Mouse (Mus musculus): ENCODE results near the gene Gm21985. TPM values are rescaled to one million over a fixed set of nuclear protein-coding genes. Genes with fewer than 3 reads are reported as not detected.
"Not testable (repeated sequence)": the region's sequence is repeated elsewhere in the genome, so short reads cannot be mapped to it uniquely, and the experiment has no call there.

Gm21985 gene
- total RNA-seq, 1 experiment from 2014 or later: not detected

DNA sequence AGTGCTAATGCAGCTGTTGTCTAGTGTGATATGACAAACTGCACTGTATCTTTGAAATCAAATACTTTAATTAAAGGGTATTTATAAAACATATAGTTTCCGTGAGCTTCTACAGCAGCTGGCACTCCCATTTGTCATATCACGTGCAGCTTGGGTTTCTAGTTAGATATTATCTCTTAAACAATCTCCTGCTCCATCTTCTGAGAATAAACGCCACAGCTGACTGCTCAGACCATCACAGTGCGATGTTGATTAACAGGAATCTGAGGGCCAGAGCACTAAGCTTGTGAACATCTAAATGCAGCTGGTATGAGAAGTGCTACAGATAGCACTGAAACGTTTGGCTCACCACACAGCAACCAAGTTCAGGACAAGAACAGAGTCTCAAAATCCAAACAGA, 164.3 kb downstream of the Gm21985 start:
- ATAC-seq (replicated peaks in 1 of 2; ENCODE audit: insufficient read depth in 1 of 2, low FRiP score in 2 of 2, low TSS enrichment in 1 of 2, low read depth in 1 of 2, poor library complexity in 2 of 2, severe bottlenecking in 2 of 2): no peak

DNA sequence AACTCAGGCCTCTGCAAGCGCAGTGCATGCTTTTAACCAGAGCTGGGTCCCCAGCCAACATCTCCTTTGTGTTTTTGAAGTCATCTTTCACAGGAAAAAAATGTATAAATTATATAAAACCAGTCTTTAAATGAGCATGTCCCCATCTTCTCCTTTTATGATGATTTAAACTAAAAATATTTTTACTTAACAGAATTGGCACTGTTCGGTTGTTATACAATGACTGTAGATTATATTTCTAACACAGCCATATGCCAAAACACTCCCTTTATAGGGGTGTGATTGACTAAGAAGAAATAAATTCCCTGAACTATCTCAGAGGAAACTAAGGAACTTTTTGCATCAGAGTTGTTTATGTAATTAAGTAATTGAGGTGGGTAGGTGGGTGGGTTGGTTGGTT, 166.4 kb downstream of the Gm21985 start:
- no peak for ATAC-seq (replicated peaks in 1 of 2; ENCODE audit: insufficient read depth in 1 of 2, low FRiP score in 2 of 2, low TSS enrichment in 1 of 2, low read depth in 1 of 2, poor library complexity in 2 of 2, severe bottlenecking in 2 of 2)

DNA sequence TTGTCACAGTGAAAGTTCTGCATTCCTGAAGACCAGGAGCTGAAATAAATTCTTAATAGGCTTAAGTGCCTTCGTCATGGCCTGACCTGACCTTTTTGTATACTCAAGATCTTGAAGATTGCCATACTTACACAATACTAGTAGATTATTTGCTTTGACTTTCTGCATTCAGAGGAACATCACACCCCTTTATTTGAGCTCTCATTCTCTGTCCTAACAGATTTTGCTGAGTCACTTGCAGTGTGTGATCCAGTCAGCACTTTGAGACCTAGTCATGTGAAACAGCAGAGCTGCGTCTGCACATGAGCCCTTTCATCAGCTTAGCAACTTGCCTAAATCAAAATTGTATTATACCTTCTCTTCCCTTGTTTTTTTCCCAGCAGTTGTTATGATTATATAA, 167.2 kb downstream of the Gm21985 start:
- no peak for ATAC-seq (replicated peaks in 1 of 2; ENCODE audit: insufficient read depth in 1 of 2, low FRiP score in 2 of 2, low TSS enrichment in 1 of 2, low read depth in 1 of 2, poor library complexity in 2 of 2, severe bottlenecking in 2 of 2)

DNA sequence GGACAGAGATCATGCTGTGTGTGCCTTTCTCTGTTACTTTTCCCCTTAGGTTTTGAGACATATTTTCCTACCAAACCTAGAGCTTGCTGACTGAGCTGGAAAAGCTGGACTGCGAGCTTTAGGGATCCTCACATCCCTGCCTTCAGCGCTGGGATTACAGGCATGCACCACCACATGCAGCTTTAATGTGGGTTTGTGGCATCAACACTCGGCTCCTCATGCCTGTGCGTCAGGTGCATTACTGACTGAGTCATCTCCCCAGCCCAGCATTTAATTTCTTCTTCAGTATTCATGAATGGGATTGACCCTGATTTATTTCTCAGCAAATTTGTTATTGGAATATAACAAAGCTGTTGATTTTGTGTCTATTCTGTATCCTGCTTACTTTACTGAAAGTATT, 170.2 kb downstream of the Gm21985 start:
- no peak for ATAC-seq (replicated peaks in 1 of 2; ENCODE audit: insufficient read depth in 1 of 2, low FRiP score in 2 of 2, low TSS enrichment in 1 of 2, low read depth in 1 of 2, poor library complexity in 2 of 2, severe bottlenecking in 2 of 2)

DNA sequence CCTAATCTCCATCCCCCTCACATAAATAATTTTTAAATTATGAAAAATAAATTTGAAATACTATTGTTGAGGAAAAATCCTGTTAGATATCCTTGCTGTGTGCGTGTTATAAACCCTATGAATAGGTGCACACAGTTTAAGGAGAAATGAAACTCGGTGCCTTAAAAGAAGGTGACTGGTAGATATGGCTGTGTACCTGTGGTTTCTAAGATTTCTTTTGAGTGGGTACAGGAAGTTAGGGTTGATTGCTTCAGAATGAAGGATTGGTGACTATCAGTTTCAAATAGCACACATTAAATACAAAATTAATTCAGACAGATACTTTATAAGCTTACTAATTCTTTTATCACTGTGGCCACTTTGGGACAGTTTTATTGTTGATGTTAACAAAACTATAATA, 171.5 kb downstream of the Gm21985 start:
- ATAC-seq (replicated peaks in 1 of 2; ENCODE audit: insufficient read depth in 1 of 2, low FRiP score in 2 of 2, low TSS enrichment in 1 of 2, low read depth in 1 of 2, poor library complexity in 2 of 2, severe bottlenecking in 2 of 2): no peak

DNA sequence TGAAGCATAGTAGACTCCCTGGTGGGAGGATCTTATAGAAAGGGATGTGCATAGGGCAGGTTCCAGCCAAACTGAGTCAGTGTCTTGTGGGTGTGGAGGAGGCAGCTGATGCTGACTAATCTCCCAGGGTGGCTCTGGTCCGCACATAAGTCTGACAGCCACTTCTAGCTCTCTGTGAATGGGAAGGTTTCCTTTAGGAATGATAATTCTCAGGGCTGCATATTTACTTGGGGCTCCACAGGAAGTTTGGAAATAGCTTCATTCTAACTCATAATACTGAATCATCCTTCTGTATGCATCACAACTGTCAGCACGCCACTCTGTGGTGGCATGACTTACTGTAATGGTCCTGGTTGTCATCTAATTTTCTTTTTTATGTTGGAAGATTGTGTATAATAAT, 177.4 kb downstream of the Gm21985 start:
- no peak for ATAC-seq (replicated peaks in 1 of 2; ENCODE audit: insufficient read depth in 1 of 2, low FRiP score in 2 of 2, low TSS enrichment in 1 of 2, low read depth in 1 of 2, poor library complexity in 2 of 2, severe bottlenecking in 2 of 2)

DNA sequence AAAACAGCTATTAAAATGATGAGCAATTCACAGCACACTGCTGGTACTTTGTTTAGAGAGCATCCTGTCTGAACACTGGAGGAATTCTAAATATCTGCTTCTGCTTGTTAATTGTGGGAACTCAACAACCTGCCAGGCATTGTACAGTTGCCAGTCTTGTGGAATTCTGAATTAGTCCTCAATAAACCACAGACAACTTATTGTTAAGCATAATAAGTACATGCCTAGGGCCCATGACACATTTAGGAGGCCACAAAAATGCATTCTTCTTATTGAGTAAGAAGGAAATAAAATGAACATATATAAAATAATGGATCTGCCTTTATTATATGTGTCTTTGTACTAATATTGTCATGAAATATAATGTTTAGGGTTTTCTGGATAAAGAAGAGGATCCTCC, 179.4 kb downstream of the Gm21985 start:
- ATAC-seq (replicated peaks in 1 of 2; ENCODE audit: insufficient read depth in 1 of 2, low FRiP score in 2 of 2, low TSS enrichment in 1 of 2, low read depth in 1 of 2, poor library complexity in 2 of 2, severe bottlenecking in 2 of 2): no peak

DNA sequence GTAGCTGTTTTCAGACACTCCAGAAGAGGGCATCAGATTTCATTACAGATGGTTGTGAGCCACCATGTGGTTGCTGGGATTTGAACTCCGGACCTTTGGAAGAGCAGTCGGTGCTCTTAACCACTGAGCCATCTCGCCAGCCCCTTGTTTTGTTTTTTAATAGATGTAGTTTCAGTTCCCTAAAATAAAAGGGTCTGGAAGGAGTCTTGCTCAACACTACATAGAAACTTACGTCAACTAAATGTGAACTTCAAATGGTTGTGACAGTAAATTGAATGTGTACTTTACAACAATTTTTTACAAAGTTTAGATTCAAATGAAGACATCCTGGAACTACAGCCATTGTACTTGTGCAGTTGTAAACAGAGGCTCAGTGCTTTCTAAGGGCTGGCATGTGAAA, 181.9 kb downstream of the Gm21985 start:
- peak in 1 of 2 experiments; percentile 30; a peak in 1 of 4 replicates for ATAC-seq (replicated peaks in 1 of 2; ENCODE audit: insufficient read depth in 1 of 2, low FRiP score in 2 of 2, low TSS enrichment in 1 of 2, low read depth in 1 of 2, poor library complexity in 2 of 2, severe bottlenecking in 2 of 2)

DNA sequence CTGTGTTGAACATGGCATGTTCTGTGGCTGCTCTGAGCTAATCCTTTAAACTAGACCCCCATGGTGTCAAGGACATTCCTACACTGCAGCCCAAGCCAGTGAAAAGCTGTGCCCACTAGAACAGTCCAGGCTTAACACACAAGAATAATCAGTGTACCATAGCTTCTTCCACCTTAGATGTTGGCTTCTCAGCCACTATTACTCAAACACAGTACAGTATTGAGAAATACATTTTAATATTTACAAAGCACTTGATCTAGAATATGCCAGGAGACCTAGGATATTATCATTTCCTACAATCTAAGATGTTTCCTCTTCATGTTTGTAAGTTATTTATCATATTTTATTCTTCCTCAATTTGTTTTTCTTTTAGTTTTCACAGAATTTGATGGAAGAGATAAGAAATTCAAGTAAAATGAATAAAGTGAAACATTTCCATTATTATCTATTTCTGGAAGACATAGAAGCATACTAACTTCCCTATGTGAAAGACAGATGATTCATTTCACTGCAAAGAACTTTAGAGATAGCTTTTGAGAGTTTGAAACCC, 182.5 kb downstream of the Gm21985 start:
- no peak for ATAC-seq (replicated peaks in 1 of 2; ENCODE audit: insufficient read depth in 1 of 2, low FRiP score in 2 of 2, low TSS enrichment in 1 of 2, low read depth in 1 of 2, poor library complexity in 2 of 2, severe bottlenecking in 2 of 2)

DNA sequence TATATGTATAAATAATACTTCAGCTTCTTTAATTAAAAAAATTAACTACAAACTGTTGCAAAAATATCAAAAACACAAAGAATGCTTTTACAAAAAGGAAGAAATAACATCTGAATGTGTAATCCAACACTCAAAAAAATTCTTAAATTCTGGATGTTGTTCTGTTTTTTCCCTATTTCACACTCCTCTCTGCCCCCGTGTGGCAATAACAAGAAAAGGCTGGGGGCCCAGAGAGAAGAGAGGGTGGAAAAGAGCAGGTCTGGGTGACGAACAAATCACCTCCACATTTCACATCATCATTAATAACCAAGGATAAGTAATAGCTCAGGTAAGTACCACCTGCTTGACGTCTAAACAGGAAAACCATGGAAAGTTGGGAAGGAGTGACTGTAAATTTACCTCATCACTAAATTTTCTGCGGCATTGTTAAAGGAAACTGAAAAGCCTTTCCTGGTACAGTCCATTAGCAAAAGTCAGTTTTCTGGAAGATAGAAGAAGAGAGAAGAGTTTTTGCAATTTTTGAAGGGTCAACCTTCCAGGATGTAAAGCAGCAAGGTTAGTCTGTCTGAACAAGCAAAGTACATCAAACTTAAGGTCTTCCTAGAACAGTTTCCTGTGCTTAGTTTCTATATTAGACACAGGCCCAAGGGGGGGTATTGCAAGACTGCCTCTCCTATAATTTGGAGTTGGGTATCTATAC, 183.6 kb downstream of the Gm21985 start:
- peak; percentile 58 to 71 for ATAC-seq (replicated peaks in 1 of 2; ENCODE audit: insufficient read depth in 1 of 2, low FRiP score in 2 of 2, low TSS enrichment in 1 of 2, low read depth in 1 of 2, poor library complexity in 2 of 2, severe bottlenecking in 2 of 2)

DNA sequence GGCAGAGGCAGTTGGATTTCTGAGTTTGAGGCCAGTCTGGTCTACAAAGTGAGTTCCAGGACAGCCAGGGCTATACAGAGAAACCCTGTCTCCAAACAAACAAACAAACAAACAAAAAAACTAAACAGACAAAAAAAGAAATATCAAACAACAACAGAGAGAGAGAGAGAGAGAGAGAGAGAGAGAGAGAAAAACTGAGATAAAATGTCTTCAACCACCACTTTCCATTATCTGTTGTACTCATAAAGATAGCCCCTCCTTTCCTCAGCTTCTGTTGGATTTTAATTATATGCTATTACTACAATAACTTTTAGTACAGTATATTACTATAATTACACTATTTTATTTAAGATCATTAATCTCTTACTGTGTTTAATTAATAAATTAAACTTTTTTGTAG, 186.4 kb downstream of the Gm21985 start:
- not testable (repeated sequence) for ATAC-seq (replicated peaks in 1 of 2; ENCODE audit: insufficient read depth in 1 of 2, low FRiP score in 2 of 2, low TSS enrichment in 1 of 2, low read depth in 1 of 2, poor library complexity in 2 of 2, severe bottlenecking in 2 of 2)

DNA sequence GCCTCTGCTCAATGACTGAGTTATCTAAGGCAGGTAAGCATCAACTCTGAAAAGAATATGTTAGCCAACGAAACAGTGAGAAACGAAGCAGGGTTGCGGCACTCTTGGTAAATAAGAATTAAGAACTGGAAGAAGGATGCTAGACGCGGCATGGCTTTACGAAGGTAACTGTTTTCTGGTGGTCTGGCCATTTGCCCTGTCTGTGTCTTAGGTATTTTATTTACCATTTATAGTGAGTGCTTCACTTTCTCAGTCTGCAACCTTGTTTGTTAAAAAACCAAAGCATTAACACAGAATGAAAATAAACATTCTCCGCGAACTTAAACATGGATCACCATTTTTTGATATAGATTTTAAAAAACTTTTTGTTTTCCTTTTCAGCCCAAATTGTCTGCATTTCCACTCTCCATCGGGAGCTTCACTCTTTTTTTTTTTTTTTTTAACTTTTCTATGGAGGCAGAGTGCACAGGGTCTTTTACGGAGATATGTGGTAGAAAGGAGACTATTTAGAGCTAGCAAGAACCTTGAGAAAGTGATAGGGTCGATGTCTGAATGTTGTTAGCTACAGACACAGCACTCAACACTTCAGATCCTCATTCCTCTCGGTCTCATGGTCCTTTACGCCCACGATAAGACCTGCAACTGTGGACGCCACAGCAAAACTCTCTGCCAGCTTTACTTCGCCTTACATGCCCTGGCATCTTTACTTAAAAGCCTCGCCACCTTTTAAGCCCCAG, 188.2 kb downstream of the Gm21985 start:
- peak in 1 of 2 experiments; percentile 26; a peak in 1 of 4 replicates for ATAC-seq (replicated peaks in 1 of 2; ENCODE audit: insufficient read depth in 1 of 2, low FRiP score in 2 of 2, low TSS enrichment in 1 of 2, low read depth in 1 of 2, poor library complexity in 2 of 2, severe bottlenecking in 2 of 2)

DNA sequence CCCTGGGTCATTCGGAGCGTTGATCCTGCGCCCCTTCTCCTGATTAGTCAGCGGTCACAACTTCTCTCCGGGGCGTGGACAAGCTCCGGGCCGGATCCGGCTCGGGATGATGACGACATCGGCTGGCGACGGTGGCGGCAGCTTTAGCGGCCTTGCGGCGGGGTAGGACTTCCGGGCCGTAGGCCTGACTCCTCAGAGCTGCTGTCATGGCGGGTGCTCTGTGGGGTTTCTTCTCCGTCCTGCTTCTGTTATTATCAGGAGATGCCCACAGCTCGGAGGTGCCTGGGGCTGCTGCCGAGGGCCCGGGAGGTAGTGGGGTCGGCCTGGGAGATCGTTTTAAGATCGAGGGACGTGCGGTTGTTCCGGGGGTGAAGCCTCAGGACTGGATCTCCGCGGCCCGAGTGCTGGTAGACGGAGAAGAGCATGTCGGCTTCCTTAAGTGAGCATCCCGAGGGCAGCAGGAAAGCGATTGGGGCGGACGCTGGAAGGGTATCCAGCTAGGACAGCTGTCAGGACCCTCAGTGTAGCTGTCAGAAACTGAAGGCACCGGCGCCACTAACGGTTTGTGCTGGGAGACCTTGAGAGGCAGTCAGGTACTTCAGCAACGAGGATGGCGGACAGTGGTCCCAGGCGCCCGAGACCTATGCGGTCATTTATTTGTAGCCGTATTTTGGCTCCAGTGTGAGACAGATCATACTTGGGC, 188.9 kb downstream of the Gm21985 start, which contains the start of gene Emc7:
Gene Emc7, plus strand, starts transcription at position 136 of the 703 bp plus-strand sequence.
- peak; percentile 98 to 99 for ATAC-seq (replicated peaks in 1 of 2; ENCODE audit: insufficient read depth in 1 of 2, low FRiP score in 2 of 2, low TSS enrichment in 1 of 2, low read depth in 1 of 2, poor library complexity in 2 of 2, severe bottlenecking in 2 of 2)

Other genes starting within 250 kb of the Gm21985 start
- not detected in 2 replicates for gene Olfr1311, start 241.9 kb upstream of the Gm21985 start, total RNA-seq (2017)
- not detected in 2 replicates for gene Olfr1312, start 216.1 kb upstream of the Gm21985 start, total RNA-seq (2017)
- gene Olfr1313, start 188.5 kb upstream of the Gm21985 start, total RNA-seq (2017): not detected in 2 replicates
- not detected in 2 replicates for gene Olfr1314, start 169.5 kb upstream of the Gm21985 start, total RNA-seq (2017)
- gene Olfr1315-ps1, start 150.9 kb upstream of the Gm21985 start, total RNA-seq (2017): not detected in 2 replicates
- not detected in 2 replicates for gene Olfr1316, start 131.3 kb upstream of the Gm21985 start, total RNA-seq (2017)
- not detected in 2 replicates for gene Olfr1317, start 126.0 kb upstream of the Gm21985 start, total RNA-seq (2017)
- gene Olfr1318, start 112.1 kb upstream of the Gm21985 start, total RNA-seq (2017): not detected in 2 replicates
- 7.8 and 22.5 TPM in 2 replicates for gene Lpcat4, start 26.8 kb upstream of the Gm21985 start, total RNA-seq (2017)
- not detected in 2 replicates for gene Nutm1, start 7.0 kb upstream of the Gm21985 start, total RNA-seq (2017)
- gene Nop10, start 4.4 kb upstream of the Gm21985 start, total RNA-seq (2017): 109 and 165 TPM in 2 replicates
- gene Slc12a6, start 489 bp upstream of the Gm21985 start, total RNA-seq (2017): 95.7 and 126 TPM in 2 replicates
- gene Emc4, start 101.7 kb downstream of the Gm21985 start, total RNA-seq (2017): 48.9 and 54.9 TPM in 2 replicates
- gene Katnbl1, start 112.9 kb downstream of the Gm21985 start, total RNA-seq (2017): 20.3 and 21.7 TPM in 2 replicates
- 9.8 and 9.9 TPM in 2 replicates for gene Emc7, start 188.7 kb downstream of the Gm21985 start, total RNA-seq (2017)
- gene Chrm5, start 214.5 kb downstream of the Gm21985 start, total RNA-seq (2017): not detected in 2 replicates
- gene Aven, start 226.7 kb downstream of the Gm21985 start, total RNA-seq (2017): 27.4 and 40.3 TPM in 2 replicates